Mouse (Mus musculus): ENCODE data around the gene Hnrnph3. TPM values are rescaled to one million over a fixed set of nuclear protein-coding genes. Genes with fewer than 3 reads are reported as not detected.

Gene Hnrnph3
- total RNA-seq, 1 experiment from 2014 or later: 95.4 TPM

DNA sequence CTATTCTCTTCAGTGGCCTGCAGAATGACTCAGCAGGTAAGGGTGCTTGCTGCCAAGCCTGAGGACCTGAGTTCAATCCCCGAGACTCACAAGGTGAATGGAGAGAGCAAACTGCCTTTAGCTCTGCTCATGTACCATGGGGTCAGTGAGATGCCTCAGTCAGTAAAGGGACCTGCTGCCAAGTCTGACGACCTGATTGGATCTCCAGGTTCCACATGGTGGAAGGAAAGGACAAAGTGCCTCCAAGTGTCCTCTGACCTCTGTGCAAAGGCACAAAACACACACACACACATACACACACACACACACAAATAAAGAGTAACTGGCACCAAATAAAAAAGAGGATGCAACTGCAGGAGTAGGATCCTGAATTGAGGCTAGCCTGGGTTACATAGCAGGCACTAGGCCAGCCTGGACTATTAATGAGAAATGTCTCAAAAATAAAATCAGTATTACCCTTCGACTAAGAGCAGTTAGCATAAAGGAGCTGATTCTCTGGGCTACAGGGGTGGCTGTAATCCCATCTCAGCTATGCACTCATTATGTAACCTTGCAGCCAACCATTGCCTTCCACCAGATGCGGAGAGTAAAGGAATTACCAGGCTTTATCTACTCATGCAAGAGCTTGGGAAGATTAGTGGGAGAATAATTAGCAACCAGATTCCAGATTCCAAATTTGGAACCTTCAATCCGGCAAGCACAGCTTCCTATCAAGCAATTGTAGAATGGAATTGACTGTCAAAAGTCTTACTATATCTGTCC is 16.0 kb upstream of the Hnrnph3 start:
- ATAC-seq (replicated peaks in 1 of 2; ENCODE audit: insufficient read depth in 1 of 2, low FRiP score in 2 of 2, low TSS enrichment in 1 of 2, low read depth in 1 of 2, poor library complexity in 2 of 2, severe bottlenecking in 2 of 2): no peak

DNA sequence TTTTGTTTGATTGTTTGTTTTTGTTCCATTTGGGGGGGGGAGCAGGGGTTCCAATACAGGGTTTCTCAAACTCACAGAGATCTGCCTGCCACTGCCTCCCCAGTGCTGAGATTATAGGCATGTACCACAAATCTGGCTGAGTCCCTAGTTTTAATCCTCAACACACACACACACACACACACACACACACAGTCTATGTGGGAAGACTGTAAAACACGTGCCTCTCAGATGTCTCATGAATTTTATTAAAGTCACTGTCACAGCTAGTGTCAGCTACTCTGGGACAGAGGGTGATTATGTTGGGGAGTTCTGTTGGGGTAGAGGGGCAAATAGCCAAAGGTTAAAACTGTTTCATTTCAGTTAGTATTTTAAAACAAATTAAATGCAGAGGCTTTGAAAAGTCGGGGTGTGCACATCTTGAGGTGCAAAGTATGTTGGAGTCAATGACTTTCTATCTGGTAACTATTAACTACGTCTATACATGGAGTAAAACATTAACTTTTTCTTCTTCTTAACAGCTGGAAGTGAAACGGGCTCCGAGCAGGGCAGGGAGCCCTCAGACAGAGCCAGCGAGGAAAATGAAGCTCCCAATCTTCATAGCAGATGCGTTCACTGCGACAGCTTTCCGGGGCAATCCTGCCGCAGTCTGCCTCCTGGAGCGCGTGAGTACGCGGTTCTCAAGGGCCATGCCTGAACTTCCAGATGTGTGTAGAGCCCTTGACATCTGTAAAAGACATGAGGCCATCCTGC is 14.7 kb upstream of the Hnrnph3 start:
- ATAC-seq (replicated peaks in 1 of 2; ENCODE audit: insufficient read depth in 1 of 2, low FRiP score in 2 of 2, low TSS enrichment in 1 of 2, low read depth in 1 of 2, poor library complexity in 2 of 2, severe bottlenecking in 2 of 2): no peak

DNA sequence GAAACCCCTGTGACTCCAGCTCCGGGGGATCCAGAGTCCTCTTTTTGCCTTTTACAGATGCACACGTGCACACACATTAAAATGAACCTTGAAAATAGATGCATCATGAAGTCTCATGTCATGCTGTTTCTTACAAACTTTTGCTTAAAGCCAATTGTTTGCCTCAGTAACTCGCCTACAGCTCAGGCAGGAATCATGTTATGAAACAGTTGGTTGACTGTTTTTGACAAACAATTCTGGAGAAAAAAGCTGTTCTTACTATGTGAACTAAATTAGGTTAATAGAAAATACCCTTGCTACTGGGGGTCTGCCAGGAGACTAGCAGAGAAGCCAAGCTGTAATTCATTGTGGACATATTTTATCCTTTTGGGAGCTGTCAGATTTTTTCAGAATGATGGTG is 8.9 kb upstream of the Hnrnph3 start:
- no peak for ATAC-seq (replicated peaks in 1 of 2; ENCODE audit: insufficient read depth in 1 of 2, low FRiP score in 2 of 2, low TSS enrichment in 1 of 2, low read depth in 1 of 2, poor library complexity in 2 of 2, severe bottlenecking in 2 of 2)

DNA sequence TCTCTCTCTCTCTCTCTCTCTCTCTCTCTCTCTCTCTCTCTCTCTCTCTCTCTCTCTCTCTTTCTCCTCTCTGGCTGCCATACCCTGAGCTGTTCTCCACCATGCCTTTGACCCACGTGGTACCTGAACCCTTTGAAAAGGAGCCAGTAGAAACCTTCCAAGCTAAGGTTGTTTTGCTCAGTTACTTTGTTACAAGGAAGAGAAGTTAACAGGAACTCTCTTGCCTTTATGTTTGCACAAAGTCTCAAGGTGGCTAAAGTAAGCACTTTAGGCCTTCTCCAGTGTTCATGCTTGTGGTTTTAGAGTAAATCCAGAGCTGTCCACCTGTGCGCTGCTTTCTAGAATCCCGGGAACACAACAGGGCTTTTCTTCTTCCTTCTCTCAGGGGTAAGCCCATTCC is 8.2 kb upstream of the Hnrnph3 start:
- ATAC-seq (replicated peaks in 1 of 2; ENCODE audit: insufficient read depth in 1 of 2, low FRiP score in 2 of 2, low TSS enrichment in 1 of 2, low read depth in 1 of 2, poor library complexity in 2 of 2, severe bottlenecking in 2 of 2): no peak

DNA sequence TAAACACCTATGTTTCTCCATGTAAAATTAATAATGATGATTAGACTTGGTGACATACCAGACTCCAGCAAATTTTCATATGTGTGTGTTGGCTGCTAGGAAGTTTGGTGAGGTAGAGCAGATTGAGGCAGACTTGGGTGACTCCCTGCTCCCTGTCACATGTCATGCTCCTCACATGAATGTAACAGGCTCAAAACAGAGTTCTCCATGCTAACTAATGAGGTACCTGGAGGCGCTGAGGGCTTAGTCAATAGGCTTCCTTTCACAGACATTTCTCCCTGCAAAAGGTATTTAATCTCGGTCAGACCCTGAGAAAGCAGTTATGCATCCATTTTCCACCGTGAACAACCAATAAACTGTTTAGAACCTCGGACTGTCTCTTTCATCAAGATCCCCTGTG is 4.4 kb upstream of the Hnrnph3 start:
- ATAC-seq (replicated peaks in 1 of 2; ENCODE audit: insufficient read depth in 1 of 2, low FRiP score in 2 of 2, low TSS enrichment in 1 of 2, low read depth in 1 of 2, poor library complexity in 2 of 2, severe bottlenecking in 2 of 2): no peak

DNA sequence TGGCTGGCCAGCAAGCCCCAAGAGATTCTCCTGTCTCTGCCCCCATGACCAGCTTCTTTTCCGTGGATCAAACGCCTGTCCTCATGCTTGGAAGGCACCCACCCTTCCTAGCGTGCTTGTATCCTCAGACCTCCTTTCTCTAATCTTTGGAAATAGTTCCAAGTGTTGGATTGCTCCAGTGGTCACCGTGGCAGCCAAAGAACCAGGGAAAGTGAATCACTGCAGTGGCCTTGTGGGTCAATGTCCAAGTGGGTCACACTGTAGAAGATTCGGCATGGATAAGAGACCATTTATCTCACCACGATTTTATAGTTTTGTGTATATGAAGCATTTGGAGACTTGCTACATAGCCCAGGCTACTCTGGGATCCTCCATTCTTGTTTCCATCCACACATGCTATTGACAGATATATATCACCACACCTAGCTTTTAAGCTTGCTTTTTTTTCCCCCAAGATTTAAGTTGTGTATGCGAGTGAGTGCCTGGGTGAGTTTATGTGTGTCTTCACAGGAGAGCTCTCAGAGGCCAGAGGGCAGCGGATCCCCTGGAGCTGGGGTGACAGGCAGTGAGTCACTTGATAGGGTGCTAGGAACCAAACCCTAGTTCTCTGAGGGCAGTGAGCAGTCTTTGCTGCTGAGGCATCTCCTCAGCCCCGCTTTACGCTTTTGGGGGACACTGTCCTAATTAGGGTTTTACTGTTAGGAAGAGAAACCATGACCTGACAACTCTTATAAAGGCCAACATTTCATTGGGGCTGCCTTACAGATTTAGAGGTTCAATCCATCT is 3.6 kb upstream of the Hnrnph3 start:
- no peak for ATAC-seq (replicated peaks in 1 of 2; ENCODE audit: insufficient read depth in 1 of 2, low FRiP score in 2 of 2, low TSS enrichment in 1 of 2, low read depth in 1 of 2, poor library complexity in 2 of 2, severe bottlenecking in 2 of 2)

DNA sequence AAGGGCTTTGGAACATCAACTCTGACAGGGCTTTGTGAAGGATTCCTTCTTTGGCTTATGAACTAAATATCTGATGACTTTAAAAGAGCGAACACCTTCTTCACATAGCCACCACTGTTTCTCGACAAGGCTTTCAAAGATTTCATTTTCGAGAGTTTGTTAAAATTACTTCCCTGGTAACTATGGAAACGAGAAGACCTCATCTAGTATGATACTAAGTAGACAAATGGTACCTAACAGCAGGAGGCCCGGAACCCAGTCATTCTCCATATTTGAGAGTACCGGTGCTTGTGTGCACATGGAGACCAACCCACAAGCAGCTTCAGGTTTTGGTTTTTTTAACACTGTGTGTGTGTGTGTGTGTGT is 2.8 kb upstream of the Hnrnph3 start:
- ATAC-seq (replicated peaks in 1 of 2; ENCODE audit: insufficient read depth in 1 of 2, low FRiP score in 2 of 2, low TSS enrichment in 1 of 2, low read depth in 1 of 2, poor library complexity in 2 of 2, severe bottlenecking in 2 of 2): no peak

DNA sequence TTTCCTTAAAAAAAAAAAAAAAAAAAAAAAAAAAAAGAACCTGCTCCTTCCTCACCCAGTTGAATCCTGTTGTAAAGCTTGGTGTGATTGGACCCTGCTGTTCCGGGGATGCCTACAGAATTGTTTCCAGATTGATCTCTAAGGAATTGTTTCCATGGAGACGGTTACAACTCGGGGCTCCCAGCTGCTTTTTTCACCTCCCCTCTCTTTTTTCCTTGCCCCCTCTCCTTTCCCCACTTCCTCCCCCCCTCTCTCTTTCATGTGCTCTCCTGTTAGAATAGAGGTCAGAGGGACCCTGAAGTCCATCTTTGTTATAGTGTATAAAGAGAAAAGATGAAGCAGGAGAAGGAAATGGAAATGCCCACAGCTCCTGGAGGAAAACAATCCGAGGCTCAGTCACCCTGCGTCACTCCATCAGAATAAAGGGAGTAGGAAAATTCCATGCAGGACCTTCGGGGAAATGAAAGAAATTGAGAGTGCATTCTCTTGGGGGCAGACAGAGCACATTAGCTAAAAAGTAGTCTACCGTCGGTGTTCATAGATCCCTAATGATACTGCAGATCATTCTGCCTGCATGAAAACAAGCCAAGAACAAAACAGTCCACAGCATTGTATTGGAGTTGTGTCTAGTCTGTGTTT is 2.3 kb upstream of the Hnrnph3 start:
- no peak for ATAC-seq (replicated peaks in 1 of 2; ENCODE audit: insufficient read depth in 1 of 2, low FRiP score in 2 of 2, low TSS enrichment in 1 of 2, low read depth in 1 of 2, poor library complexity in 2 of 2, severe bottlenecking in 2 of 2)

DNA sequence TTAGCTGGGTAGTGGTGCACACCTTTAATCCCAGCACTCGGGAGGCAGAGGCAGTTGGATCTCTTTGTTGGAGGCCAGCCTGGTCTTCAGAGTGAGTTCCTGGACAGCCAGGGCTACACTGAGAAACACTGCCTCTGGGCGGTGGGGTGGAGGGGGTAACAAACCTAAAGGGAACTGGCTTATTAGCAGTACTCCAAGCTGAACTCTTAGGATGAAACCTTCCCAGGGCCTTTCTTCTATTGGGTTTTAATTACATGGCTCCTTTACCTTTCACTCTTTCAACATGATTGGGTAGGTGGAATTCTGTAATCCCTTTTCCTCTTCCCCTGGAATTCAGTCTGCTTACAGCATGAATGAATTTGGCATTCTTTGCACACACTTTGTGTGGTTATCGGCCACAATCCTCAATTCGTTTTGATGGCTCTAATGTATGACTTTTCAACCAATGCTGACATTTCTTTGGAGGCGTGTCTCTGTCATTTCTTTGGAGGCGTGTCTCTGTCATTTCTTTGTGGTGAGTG is 1.5 kb upstream of the Hnrnph3 start:
- no peak for ATAC-seq (replicated peaks in 1 of 2; ENCODE audit: insufficient read depth in 1 of 2, low FRiP score in 2 of 2, low TSS enrichment in 1 of 2, low read depth in 1 of 2, poor library complexity in 2 of 2, severe bottlenecking in 2 of 2)

DNA sequence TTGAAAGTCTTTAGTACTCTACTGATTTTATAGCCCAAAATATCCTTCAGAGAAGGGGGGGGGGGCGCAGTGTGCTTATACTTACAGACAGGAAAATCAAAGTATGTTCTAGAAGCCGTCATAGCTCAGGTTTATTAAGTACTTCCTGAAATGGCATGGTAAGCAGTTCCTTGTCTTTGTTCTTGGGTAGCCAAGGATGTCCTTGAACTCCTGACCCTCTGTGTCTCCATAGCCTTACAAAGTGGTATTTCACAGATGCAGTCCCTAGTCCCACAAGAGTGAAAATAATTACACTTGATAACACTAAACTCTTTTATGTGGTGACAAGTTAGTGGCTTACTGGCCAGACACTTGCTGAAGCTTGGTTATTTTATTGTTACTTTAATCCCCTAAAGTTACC is 999 bp upstream of the Hnrnph3 start:
- no peak for ATAC-seq (replicated peaks in 1 of 2; ENCODE audit: insufficient read depth in 1 of 2, low FRiP score in 2 of 2, low TSS enrichment in 1 of 2, low read depth in 1 of 2, poor library complexity in 2 of 2, severe bottlenecking in 2 of 2)

DNA sequence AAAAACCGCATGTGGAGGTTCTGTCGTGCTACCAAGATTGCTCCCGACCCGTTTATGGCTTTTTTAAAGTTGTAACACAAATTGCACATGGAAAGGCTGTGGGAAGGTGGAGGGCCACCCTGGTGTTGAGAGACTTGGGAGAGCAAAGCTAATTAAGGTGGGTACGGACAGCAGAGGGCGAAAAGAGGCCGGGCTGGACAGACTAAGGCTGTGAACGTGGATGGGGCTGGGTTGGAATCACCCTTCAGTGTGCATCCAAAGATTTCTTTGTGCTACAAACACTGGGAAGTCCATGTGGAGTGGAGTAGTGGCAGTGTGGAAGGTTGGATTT is 528 bp upstream of the Hnrnph3 start:
- peak; percentile 23 to 38; a peak in 1 of 4 replicates for ATAC-seq (replicated peaks in 1 of 2; ENCODE audit: insufficient read depth in 1 of 2, low FRiP score in 2 of 2, low TSS enrichment in 1 of 2, low read depth in 1 of 2, poor library complexity in 2 of 2, severe bottlenecking in 2 of 2)

DNA sequence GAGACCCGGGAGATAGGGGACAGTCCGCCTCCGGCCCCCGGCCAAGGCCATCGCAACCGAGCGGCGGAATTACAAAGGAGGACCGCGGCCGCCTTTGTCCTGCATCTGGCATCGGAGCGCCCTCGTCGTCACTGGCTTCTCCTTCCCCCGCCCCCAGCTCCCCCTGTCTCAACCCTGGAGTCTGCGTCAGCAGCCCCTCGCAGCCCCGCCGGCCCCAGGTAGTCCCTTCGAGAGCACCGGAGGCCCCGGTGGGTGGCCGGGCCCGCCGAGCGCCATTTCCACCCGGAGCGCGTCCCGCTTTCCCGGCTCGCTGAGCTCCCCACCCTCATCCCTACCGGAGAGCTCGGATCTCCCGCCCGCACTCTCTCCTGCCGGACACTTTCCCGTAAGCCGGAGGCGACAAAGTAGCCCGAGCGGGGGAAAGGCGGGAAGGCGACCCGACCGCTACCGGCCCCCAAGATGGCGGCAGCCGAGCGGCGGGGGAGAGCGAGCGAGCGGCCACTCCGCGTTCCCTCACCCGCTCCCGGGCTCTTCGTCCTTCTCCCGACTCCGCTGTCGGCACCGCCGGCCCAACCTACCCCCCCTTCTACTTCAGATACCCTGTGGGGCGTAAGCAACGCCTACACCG is 782 bp downstream of the Hnrnph3 start:
- peak; percentile 2 to 30; a peak in 2 of 4 replicates for ATAC-seq (replicated peaks in 1 of 2; ENCODE audit: insufficient read depth in 1 of 2, low FRiP score in 2 of 2, low TSS enrichment in 1 of 2, low read depth in 1 of 2, poor library complexity in 2 of 2, severe bottlenecking in 2 of 2)

DNA sequence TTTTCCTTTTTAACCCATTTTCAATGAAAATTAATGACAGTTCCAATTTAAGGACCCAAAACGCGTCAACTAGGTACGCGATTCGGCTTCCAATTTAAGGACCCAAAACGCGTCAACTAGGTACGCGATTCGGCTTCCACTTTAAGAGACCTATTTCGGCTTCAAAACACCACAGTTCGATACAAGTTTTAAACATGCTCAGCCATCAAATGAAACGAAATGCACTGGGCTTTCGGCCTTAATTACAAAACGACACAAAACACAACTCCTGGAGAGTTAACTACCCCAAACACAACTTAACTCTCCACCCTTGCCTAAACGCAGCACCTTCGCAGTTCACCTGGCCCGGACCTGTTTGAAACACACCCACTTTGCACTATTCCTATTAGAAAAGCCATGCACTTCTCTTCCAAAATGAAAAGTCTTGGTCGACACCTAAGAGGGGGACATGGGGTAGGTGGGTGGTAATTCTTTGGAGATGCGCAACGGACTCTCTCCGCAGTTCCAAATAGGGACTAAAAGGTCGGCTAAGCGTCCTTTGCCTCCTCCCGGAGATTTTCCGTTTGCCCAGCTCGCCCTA is 1.4 kb downstream of the Hnrnph3 start:
- no peak for ATAC-seq (replicated peaks in 1 of 2; ENCODE audit: insufficient read depth in 1 of 2, low FRiP score in 2 of 2, low TSS enrichment in 1 of 2, low read depth in 1 of 2, poor library complexity in 2 of 2, severe bottlenecking in 2 of 2)

DNA sequence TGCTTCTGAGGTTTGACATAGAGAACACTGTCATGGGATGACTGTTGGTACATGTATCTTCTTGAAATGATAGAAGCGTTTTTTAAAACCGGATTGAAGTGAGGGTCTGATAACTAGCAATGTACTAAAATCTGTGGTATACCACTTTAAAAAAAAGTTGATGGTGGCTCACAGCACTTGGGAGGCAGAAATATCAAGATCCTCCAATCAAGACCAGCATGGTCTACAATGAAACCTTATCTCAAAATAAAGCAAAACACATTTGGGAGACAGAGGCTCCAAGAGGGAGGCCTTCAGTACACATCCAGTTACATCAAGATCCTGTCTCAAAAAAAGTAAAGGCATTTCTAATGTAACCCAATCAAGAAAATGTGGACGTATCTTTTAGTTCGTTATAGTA is 2.3 kb downstream of the Hnrnph3 start:
- no peak for ATAC-seq (replicated peaks in 1 of 2; ENCODE audit: insufficient read depth in 1 of 2, low FRiP score in 2 of 2, low TSS enrichment in 1 of 2, low read depth in 1 of 2, poor library complexity in 2 of 2, severe bottlenecking in 2 of 2)

DNA sequence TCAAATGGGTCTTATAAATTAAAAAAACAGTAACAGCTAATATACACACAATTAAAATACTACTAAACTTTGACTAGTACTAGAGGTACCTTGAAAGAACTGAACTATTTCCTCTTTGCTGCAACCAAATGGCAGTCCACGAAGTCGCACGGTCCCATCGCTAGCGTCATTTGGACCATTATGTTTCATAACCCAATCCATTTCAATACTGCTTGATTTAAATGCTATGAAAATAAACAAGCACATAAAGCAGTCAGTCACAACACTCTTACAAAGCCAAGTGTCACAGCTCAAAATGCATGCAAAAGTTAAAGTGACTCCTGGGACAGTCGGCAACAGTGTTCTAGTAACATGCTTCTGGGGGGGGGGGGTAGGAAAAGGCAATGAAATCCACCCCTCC is 4.7 kb downstream of the Hnrnph3 start:
- ATAC-seq (replicated peaks in 1 of 2; ENCODE audit: insufficient read depth in 1 of 2, low FRiP score in 2 of 2, low TSS enrichment in 1 of 2, low read depth in 1 of 2, poor library complexity in 2 of 2, severe bottlenecking in 2 of 2): no peak

DNA sequence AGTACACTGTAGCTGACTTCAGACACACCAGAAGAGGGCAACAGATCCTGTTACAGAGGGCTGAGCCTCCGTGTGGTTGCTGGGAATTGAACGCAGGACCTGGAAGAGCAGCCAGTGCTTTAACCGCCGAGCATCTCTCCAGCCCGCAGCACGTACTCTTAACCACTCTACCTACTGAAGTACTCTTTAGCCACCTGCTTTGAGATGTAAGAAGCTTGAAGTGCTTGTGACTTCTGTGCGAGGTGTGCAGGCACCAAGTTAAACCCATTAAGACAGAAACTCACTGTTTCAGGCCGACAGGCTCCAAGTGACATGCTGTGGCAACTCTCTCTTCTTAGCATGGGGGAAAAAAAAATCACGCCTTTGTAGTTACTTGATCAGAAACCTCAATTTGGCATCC is 9.8 kb downstream of the Hnrnph3 start:
- no peak for ATAC-seq (replicated peaks in 1 of 2; ENCODE audit: insufficient read depth in 1 of 2, low FRiP score in 2 of 2, low TSS enrichment in 1 of 2, low read depth in 1 of 2, poor library complexity in 2 of 2, severe bottlenecking in 2 of 2)

DNA sequence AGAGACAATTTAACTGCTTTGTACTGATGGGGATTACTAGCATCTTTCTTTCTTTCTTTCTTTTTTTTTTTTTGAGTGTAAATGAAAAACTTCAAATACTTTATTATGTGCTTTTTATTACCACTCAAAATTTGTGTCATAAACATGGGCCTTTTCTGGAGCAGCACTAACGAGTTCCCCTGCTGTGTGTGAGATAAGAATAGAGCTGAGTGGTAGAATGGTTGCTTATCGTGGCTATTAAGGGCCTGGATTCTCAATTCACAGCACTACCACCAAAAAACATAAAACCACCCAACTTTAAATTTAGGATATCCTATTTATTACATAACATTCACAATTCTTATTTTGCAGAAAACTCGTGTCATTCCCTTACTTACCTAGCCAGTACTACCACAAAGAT is 10.5 kb downstream of the Hnrnph3 start:
- no peak for ATAC-seq (replicated peaks in 1 of 2; ENCODE audit: insufficient read depth in 1 of 2, low FRiP score in 2 of 2, low TSS enrichment in 1 of 2, low read depth in 1 of 2, poor library complexity in 2 of 2, severe bottlenecking in 2 of 2)

All from hematopoietic stem cell, adult 5-6 weeks (primary cell).